Mouse (Mus musculus): ENCODE results near the gene Wipf1. TPM values are rescaled to one million over a fixed set of nuclear protein-coding genes. Genes with fewer than 3 reads are reported as not detected.
"Not testable (repeated sequence)": the region's sequence is repeated elsewhere in the genome, so short reads cannot be mapped to it uniquely, and the experiment has no call there.

The Wipf1 gene
- polyA plus RNA-seq, 1 experiment = 16.1 TPM

- no peak for TF ChIP-seq MYOG (IDR thresholded peaks at IDR 0.05; ENCODE audit: control insufficient read depth, extremely low read depth, insufficient read length)
- no peak for TF ChIP-seq MAX (IDR thresholded peaks at IDR 0.05)
- TF ChIP-seq CTCF (IDR thresholded peaks at IDR 0.05; ENCODE audit: control insufficient read depth, insufficient read depth, insufficient read length) = no peak
- no peak for TF ChIP-seq USF1 (IDR thresholded peaks at IDR 0.05; ENCODE audit: low read depth)
- TF ChIP-seq CEBPB (IDR thresholded peaks at IDR 0.05; ENCODE audit: low read depth) = no peak
- TF ChIP-seq FOSL1 (IDR thresholded peaks at IDR 0.05; ENCODE audit: insufficient read depth, low read length, poor library complexity, severe bottlenecking) = no peak
- no peak for TF ChIP-seq MYOD1 (IDR thresholded peaks at IDR 0.05; ENCODE audit: control insufficient read depth, insufficient read length, low read depth)
- no peaks in the 10 kb centered on the region for H3K79me2 ChIP-seq (ENCODE audit: control insufficient read depth, insufficient read depth)
- H3K4me3 ChIP-seq (ENCODE audit: insufficient read depth, poor library complexity, severe bottlenecking) = no peak overlapping the region
- H3ac ChIP-seq (ENCODE audit: control insufficient read depth, insufficient read length, low read depth) = no peak overlapping the region
- no peaks in the 10 kb centered on the region for H3K27me3 ChIP-seq (ENCODE audit: control insufficient read depth, insufficient read depth, insufficient read length)
- H3K36me3 ChIP-seq (ENCODE audit: control insufficient read depth, insufficient read depth) = peaks cover 12% of the 10 kb centered on the region
- no peaks in the 10 kb centered on the region for H3K79me3 ChIP-seq (ENCODE audit: low read depth)
Measured at GRCm38 (mm10) chr2:73561665-73562063, 32.1 kb upstream of the Wipf1 start.

GRCm38 (mm10) chr2:73560899-73561664, 31.5 kb upstream of the Wipf1 start:
- no peak overlapping the region for H3K4me3 ChIP-seq (ENCODE audit: insufficient read depth, poor library complexity, severe bottlenecking)

GRCm38 (mm10) chr2:73560445-73560844, 30.9 kb upstream of the Wipf1 start:
- H3K79me3 ChIP-seq (ENCODE audit: low read depth) = no peaks in the 10 kb centered on the region
- no peaks in the 10 kb centered on the region for H3K79me2 ChIP-seq (ENCODE audit: control insufficient read depth, insufficient read depth)
- no peak for TF ChIP-seq FOSL1 (IDR thresholded peaks at IDR 0.05; ENCODE audit: insufficient read depth, low read length, poor library complexity, severe bottlenecking)
- TF ChIP-seq MYOG (IDR thresholded peaks at IDR 0.05; ENCODE audit: control insufficient read depth, extremely low read depth, insufficient read length) = no peak
- TF ChIP-seq MAX (IDR thresholded peaks at IDR 0.05) = no peak
- TF ChIP-seq CTCF (IDR thresholded peaks at IDR 0.05; ENCODE audit: control insufficient read depth, insufficient read depth, insufficient read length) = no peak
- TF ChIP-seq CEBPB (IDR thresholded peaks at IDR 0.05; ENCODE audit: low read depth) = no peak
- TF ChIP-seq USF1 (IDR thresholded peaks at IDR 0.05; ENCODE audit: low read depth) = no peak
- no peak for TF ChIP-seq MYOD1 (IDR thresholded peaks at IDR 0.05; ENCODE audit: control insufficient read depth, insufficient read length, low read depth)
- H3K36me3 ChIP-seq (ENCODE audit: control insufficient read depth, insufficient read depth) = peaks cover 4% of the 10 kb centered on the region
- no peak overlapping the region for H3K4me3 ChIP-seq (ENCODE audit: insufficient read depth, poor library complexity, severe bottlenecking)
- no peaks in the 10 kb centered on the region for H3K27me3 ChIP-seq (ENCODE audit: control insufficient read depth, insufficient read depth, insufficient read length)
- H3ac ChIP-seq (ENCODE audit: control insufficient read depth, insufficient read length, low read depth) = no peak overlapping the region

More at GRCm38 (mm10) chr2:73560899-73561664, 31.5 kb upstream of the Wipf1 start:
- H3K27me3 ChIP-seq (ENCODE audit: control insufficient read depth, insufficient read depth, insufficient read length) = no peaks in the 10 kb centered on the region
- TF ChIP-seq CEBPB (IDR thresholded peaks at IDR 0.05; ENCODE audit: low read depth) (no peak), USF1 (IDR thresholded peaks at IDR 0.05; ENCODE audit: low read depth) (no peak), FOSL1 (IDR thresholded peaks at IDR 0.05; ENCODE audit: insufficient read depth, low read length, poor library complexity, severe bottlenecking) (no peak), MYOD1 (IDR thresholded peaks at IDR 0.05; ENCODE audit: control insufficient read depth, insufficient read length, low read depth) (no peak), MYOG (IDR thresholded peaks at IDR 0.05; ENCODE audit: control insufficient read depth, extremely low read depth, insufficient read length) (no peak), MAX (IDR thresholded peaks at IDR 0.05) (no peak), CTCF (IDR thresholded peaks at IDR 0.05; ENCODE audit: control insufficient read depth, insufficient read depth, insufficient read length) (no peak)
- no peaks in the 10 kb centered on the region for H3K79me2 ChIP-seq (ENCODE audit: control insufficient read depth, insufficient read depth)
- no peaks in the 10 kb centered on the region for H3K79me3 ChIP-seq (ENCODE audit: low read depth)
- peaks cover 8% of the 10 kb centered on the region for H3K36me3 ChIP-seq (ENCODE audit: control insufficient read depth, insufficient read depth)
- H3ac ChIP-seq (ENCODE audit: control insufficient read depth, insufficient read length, low read depth) = no peak overlapping the region

- no peak overlapping the region for H3K4me3 ChIP-seq (ENCODE audit: insufficient read depth, poor library complexity, severe bottlenecking)
- TF ChIP-seq USF1 (IDR thresholded peaks at IDR 0.05; ENCODE audit: low read depth) (no peak), FOSL1 (IDR thresholded peaks at IDR 0.05; ENCODE audit: insufficient read depth, low read length, poor library complexity, severe bottlenecking) (no peak), MYOG (IDR thresholded peaks at IDR 0.05; ENCODE audit: control insufficient read depth, extremely low read depth, insufficient read length) (no peak), CEBPB (IDR thresholded peaks at IDR 0.05; ENCODE audit: low read depth) (no peak), MYOD1 (IDR thresholded peaks at IDR 0.05; ENCODE audit: control insufficient read depth, insufficient read length, low read depth) (no peak), CTCF (IDR thresholded peaks at IDR 0.05; ENCODE audit: control insufficient read depth, insufficient read depth, insufficient read length) (no peak), MAX (IDR thresholded peaks at IDR 0.05) (no peak)
- no peaks in the 10 kb centered on the region for H3K36me3 ChIP-seq (ENCODE audit: control insufficient read depth, insufficient read depth)
- H3K27me3 ChIP-seq (ENCODE audit: control insufficient read depth, insufficient read depth, insufficient read length) = no peaks in the 10 kb centered on the region
- no peak overlapping the region for H3ac ChIP-seq (ENCODE audit: control insufficient read depth, insufficient read length, low read depth)
- H3K79me3 ChIP-seq (ENCODE audit: low read depth) = no peaks in the 10 kb centered on the region
- no peaks in the 10 kb centered on the region for H3K79me2 ChIP-seq (ENCODE audit: control insufficient read depth, insufficient read depth)
Measured at GRCm38 (mm10) chr2:73557956-73558355, 28.4 kb upstream of the Wipf1 start.

- H3K79me2 ChIP-seq (ENCODE audit: control insufficient read depth, insufficient read depth); H3K36me3 ChIP-seq (ENCODE audit: control insufficient read depth, insufficient read depth); H3K4me3 ChIP-seq (ENCODE audit: insufficient read depth, poor library complexity, severe bottlenecking); H3ac ChIP-seq (ENCODE audit: control insufficient read depth, insufficient read length, low read depth); H3K79me3 ChIP-seq (ENCODE audit: low read depth); H3K27me3 ChIP-seq (ENCODE audit: control insufficient read depth, insufficient read depth, insufficient read length): not testable (repeated sequence)
Measured at GRCm38 (mm10) chr2:73557061-73557460, 27.5 kb upstream of the Wipf1 start.

GRCm38 (mm10) chr2:73554389-73554788, 24.9 kb upstream of the Wipf1 start:
- Histone ChIP-seq H3K36me3 (ENCODE audit: control insufficient read depth, insufficient read depth) (no peaks in the 10 kb centered on the region), H3K4me3 (ENCODE audit: insufficient read depth, poor library complexity, severe bottlenecking) (no peak overlapping the region)
- TF ChIP-seq USF1 (IDR thresholded peaks at IDR 0.05; ENCODE audit: low read depth) (no peak), FOSL1 (IDR thresholded peaks at IDR 0.05; ENCODE audit: insufficient read depth, low read length, poor library complexity, severe bottlenecking) (no peak), MYOD1 (IDR thresholded peaks at IDR 0.05; ENCODE audit: control insufficient read depth, insufficient read length, low read depth) (no peak), CTCF (IDR thresholded peaks at IDR 0.05; ENCODE audit: control insufficient read depth, insufficient read depth, insufficient read length) (no peak), MYOG (IDR thresholded peaks at IDR 0.05; ENCODE audit: control insufficient read depth, extremely low read depth, insufficient read length) (no peak), MAX (IDR thresholded peaks at IDR 0.05) (no peak), CEBPB (IDR thresholded peaks at IDR 0.05; ENCODE audit: low read depth) (no peak)

More at GRCm38 (mm10) chr2:73554389-73554788, 24.9 kb upstream of the Wipf1 start:
- no peak overlapping the region for H3ac ChIP-seq (ENCODE audit: control insufficient read depth, insufficient read length, low read depth)
- no peaks in the 10 kb centered on the region for H3K79me3 ChIP-seq (ENCODE audit: low read depth)
- no peaks in the 10 kb centered on the region for H3K27me3 ChIP-seq (ENCODE audit: control insufficient read depth, insufficient read depth, insufficient read length)
- H3K79me2 ChIP-seq (ENCODE audit: control insufficient read depth, insufficient read depth) = no peaks in the 10 kb centered on the region

All from C2C12 (cell line).